Mouse (Mus musculus): Measurements from ENCODE around the gene Siah2. TPM values are rescaled to one million over a fixed set of nuclear protein-coding genes. Genes with fewer than 3 reads are reported as not detected.

The Siah2 gene
- total RNA-seq, 2 experiments from 2014 or later: 6.0 to 11.6 TPM

GRCm38 (mm10) chr3:58677615-58678014 lies 14.6 kb downstream of the Siah2 start:
- ATAC-seq (replicated peaks; ENCODE audit: low FRiP score, low TSS enrichment, poor library complexity, severe bottlenecking): no peak

GRCm38 (mm10) chr3:58673295-58673694 lies 18.9 kb downstream of the Siah2 start:
- ATAC-seq (replicated peaks; ENCODE audit: low FRiP score, low TSS enrichment, poor library complexity, severe bottlenecking): no peak

- ATAC-seq (replicated peaks; ENCODE audit: low FRiP score, low TSS enrichment, poor library complexity, severe bottlenecking): no peak
Measured at GRCm38 (mm10) chr3:58672481-58673183, 19.6 kb downstream of the Siah2 start.

GRCm38 (mm10) chr3:58671616-58672250 lies 20.5 kb downstream of the Siah2 start:
- no peak for ATAC-seq (replicated peaks; ENCODE audit: low FRiP score, low TSS enrichment, poor library complexity, severe bottlenecking)

- no peak for ATAC-seq (replicated peaks; ENCODE audit: low FRiP score, low TSS enrichment, poor library complexity, severe bottlenecking)
Measured at GRCm38 (mm10) chr3:58663970-58664369, 28.2 kb downstream of the Siah2 start.

- ATAC-seq (replicated peaks; ENCODE audit: low FRiP score, low TSS enrichment, poor library complexity, severe bottlenecking): no peak
Measured at GRCm38 (mm10) chr3:58660636-58661035, 31.6 kb downstream of the Siah2 start.

GRCm38 (mm10) chr3:58657356-58657755 lies 34.8 kb downstream of the Siah2 start:
- peak; percentile 83 for ATAC-seq (replicated peaks; ENCODE audit: low FRiP score, low TSS enrichment, poor library complexity, severe bottlenecking)

- peak; percentile 71 for ATAC-seq (replicated peaks; ENCODE audit: low FRiP score, low TSS enrichment, poor library complexity, severe bottlenecking)
Measured at GRCm38 (mm10) chr3:58655362-58656130, 36.7 kb downstream of the Siah2 start.

GRCm38 (mm10) chr3:58653907-58654306 lies 38.3 kb downstream of the Siah2 start:
- ATAC-seq (replicated peaks; ENCODE audit: low FRiP score, low TSS enrichment, poor library complexity, severe bottlenecking): no peak

GRCm38 (mm10) chr3:58650328-58650727 lies 41.9 kb downstream of the Siah2 start:
- ATAC-seq (replicated peaks; ENCODE audit: low FRiP score, low TSS enrichment, poor library complexity, severe bottlenecking): peak; percentile 52

- ATAC-seq (replicated peaks; ENCODE audit: low FRiP score, low TSS enrichment, poor library complexity, severe bottlenecking): no peak
Measured at GRCm38 (mm10) chr3:58647179-58647578, 45.0 kb downstream of the Siah2 start.

- ATAC-seq (replicated peaks; ENCODE audit: low FRiP score, low TSS enrichment, poor library complexity, severe bottlenecking): no peak
Measured at GRCm38 (mm10) chr3:58646180-58646579, 46.0 kb downstream of the Siah2 start.

GRCm38 (mm10) chr3:58636406-58637295 lies 55.5 kb downstream of the Siah2 start, which contains the start of gene Erich6:
Gene Erich6, minus strand, starts transcription at chr3:58637207.
- peak; percentile 65 for ATAC-seq (replicated peaks; ENCODE audit: low FRiP score, low TSS enrichment, poor library complexity, severe bottlenecking)

- no peak for ATAC-seq (replicated peaks; ENCODE audit: low FRiP score, low TSS enrichment, poor library complexity, severe bottlenecking)
Measured at GRCm38 (mm10) chr3:58631693-58632092, 60.5 kb downstream of the Siah2 start.

- ATAC-seq (replicated peaks; ENCODE audit: low FRiP score, low TSS enrichment, poor library complexity, severe bottlenecking): no peak
Measured at GRCm38 (mm10) chr3:58624981-58625380, 67.2 kb downstream of the Siah2 start.

Other genes with a start within 250 kb of the Siah2 start
- 123 and 132 TPM in 2 replicates for gene Eif2a, start 166.6 kb downstream of the Siah2 start, total RNA-seq (2014; fragmentation: Nextera tagmentation)
- gene Eif2a, start 166.6 kb downstream of the Siah2 start, total RNA-seq (2017): 149 and 153 TPM in 2 replicates
- gene Serp1, start 166.5 kb downstream of the Siah2 start, total RNA-seq (2014; fragmentation: Nextera tagmentation): 38.0 and 40.2 TPM in 2 replicates
- 64.6 and 71.3 TPM in 2 replicates for gene Serp1, start 166.5 kb downstream of the Siah2 start, total RNA-seq (2017)
- gene Selenot, start 115.8 kb downstream of the Siah2 start, total RNA-seq (2014; fragmentation: Nextera tagmentation): 82.6 and 95.9 TPM in 2 replicates
- 183 and 186 TPM in 2 replicates for gene Selenot, start 115.8 kb downstream of the Siah2 start, total RNA-seq (2017)
- not detected in 2 replicates for gene Erich6, start 55.2 kb downstream of the Siah2 start, total RNA-seq (2014; fragmentation: Nextera tagmentation)
- gene Erich6, start 55.2 kb downstream of the Siah2 start, total RNA-seq (2017): not detected in 2 replicates
- gene Mindy4b-ps, start 129.9 kb upstream of the Siah2 start, total RNA-seq (2014; fragmentation: Nextera tagmentation): not detected in 2 replicates
- gene Mindy4b-ps, start 129.9 kb upstream of the Siah2 start, total RNA-seq (2017): not detected in 2 replicates
- gene Clrn1, start 192.9 kb upstream of the Siah2 start, total RNA-seq (2014; fragmentation: Nextera tagmentation): not detected in 2 replicates
- gene Clrn1, start 192.9 kb upstream of the Siah2 start, total RNA-seq (2017): not detected in 2 replicates